Mouse (Mus musculus) bone marrow, adult 2 months (tissue): ENCODE data around the gene Pde1a.

ENCODE experiments used
- CTCF ChIP-seq: fragments of 200-500 bp; IDR thresholded peaks from 2 replicates; pipeline ENCODE4 v1.5.1; 2011; ENCODE audit warnings: low read length, control low read depth; ENCODE audit not compliant: control insufficient read depth, insufficient read depth
- POLR2A ChIP-seq: fragments of 200-500 bp; IDR thresholded peaks from 2 replicates; pipeline ENCODE4 v1.6.1; 2011; ENCODE audit warnings: low read depth, mild to moderate bottlenecking, control low read depth, low read length, borderline replicate concordance; ENCODE audit not compliant: control insufficient read depth

GRCm38 (mm10) chr2:79975947-79976346, 153.3 kb downstream of the Pde1a start:
- no peak for TF ChIP-seq CTCF
- no peak for TF ChIP-seq POLR2A
